Mouse (Mus musculus) left cerebral cortex, adult 9 months (tissue): Measurements from ENCODE around the gene Tmem81.
A peak's percentile ranks its signal among the peaks of the same experiment; 100 is the strongest.
"Not testable (repeated sequence)": the region's sequence is repeated elsewhere in the genome, so short reads cannot be mapped to it uniquely, and the experiment has no call there.

Experiments
- DNase-seq, 2 experiments: peaks; one replicate each; pipeline ENCODE4 v3.0.0; 2022; ENCODE audit warnings: low spot score in 2 of 2

Gene Tmem81

GRCm38 (mm10) chr1:132506058-132506457 lies at the start of gene Tmem81:
Gene Tmem81 (plus strand): TSS chr1:132506230.
- no peak for DNase-seq

DNA sequence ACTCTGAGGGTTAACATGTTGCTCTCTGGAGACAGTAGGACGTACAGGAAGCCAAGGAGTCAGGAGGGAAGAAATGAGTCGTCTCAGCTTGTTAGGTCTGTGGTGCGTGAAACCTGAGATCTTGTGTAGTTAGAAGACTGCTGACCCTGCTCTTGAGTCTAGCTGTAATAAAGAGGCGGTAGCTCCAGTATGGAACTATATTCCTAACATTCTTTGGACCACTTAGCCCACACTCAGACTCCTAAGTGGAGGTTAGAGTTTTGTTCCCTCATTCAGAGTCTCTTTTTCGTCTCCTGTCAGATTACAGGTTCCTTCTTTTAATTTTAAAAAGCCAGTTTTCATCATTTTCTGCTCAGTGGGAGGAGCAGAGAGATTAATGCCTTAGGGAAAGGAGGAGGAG lies 41.4 kb upstream of the Tmem81 start:
- DNase-seq, result no peak

DNA sequence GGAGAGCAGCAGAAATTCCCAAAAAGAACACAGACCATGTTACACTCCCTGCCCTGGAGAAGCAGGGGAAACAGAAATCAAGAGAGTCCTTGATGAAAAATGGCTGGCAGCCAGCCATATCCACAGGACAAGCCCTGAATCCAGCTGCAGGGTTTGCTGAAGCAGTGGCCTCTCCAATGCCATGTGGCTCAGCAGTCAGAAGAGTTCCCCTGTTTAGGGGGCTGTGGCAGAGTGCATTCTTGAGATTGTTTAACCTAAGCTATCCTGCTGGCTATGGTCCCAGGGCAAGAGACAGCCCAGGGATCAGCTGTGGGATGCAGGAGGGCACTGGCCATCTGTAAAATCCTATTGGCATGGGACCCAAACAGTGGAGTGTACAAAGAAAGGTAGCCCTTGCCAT lies 37.1 kb upstream of the Tmem81 start:
- DNase-seq, result no peak

DNA sequence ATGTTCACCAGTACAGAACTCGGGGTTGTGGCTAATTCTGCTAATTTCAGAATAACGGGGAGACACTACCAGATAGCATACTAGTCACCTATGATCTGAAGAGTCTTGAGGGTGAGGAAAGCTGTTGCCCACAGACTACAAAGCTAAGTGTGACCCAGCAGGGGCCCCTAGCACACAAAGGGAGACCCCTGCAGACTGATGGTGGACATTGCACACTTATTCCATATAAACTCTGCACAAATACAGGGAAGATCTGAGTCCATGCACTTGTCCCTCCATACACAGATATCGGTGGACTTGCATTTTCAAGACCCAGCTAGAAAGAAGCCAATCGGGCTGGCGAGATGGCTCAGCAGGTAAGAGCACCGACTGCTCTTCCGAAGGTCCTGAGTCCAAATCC lies 36.5 kb upstream of the Tmem81 start:
- DNase-seq, result no peak

GRCm38 (mm10) chr1:132470031-132470430 lies 36.0 kb upstream of the Tmem81 start:
- DNase-seq, result not testable (repeated sequence)

DNA sequence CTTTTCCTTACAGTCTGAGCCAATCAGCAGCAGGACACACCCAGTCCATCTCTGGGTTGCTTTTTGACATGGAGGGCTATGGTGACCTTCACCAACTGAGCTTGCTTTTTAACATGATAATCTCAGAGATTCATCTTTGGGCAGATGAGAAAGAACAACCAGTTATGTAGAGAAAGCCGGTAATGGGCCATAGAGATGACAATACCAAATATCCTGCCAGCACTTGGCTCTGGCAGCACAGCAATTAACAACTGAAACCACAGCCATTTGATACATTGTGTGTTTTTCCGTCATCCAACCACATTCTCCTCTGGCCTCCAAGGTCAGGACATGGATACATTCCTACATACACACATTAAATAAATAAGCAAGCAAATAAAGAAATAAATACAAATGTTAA lies 35.0 kb upstream of the Tmem81 start:
- no peak for DNase-seq

GRCm38 (mm10) chr1:132471499-132471898 lies 34.5 kb upstream of the Tmem81 start:
- no peak for DNase-seq

- DNase-seq, result no peak
These were observed 33.5 kb upstream of the Tmem81 start for GRCm38 (mm10) chr1:132472537-132472936.

GRCm38 (mm10) chr1:132474496-132474895 lies 31.5 kb upstream of the Tmem81 start:
- no peak for DNase-seq

GRCm38 (mm10) chr1:132476575-132476927 lies 29.5 kb upstream of the Tmem81 start:
- no peak for DNase-seq

DNA sequence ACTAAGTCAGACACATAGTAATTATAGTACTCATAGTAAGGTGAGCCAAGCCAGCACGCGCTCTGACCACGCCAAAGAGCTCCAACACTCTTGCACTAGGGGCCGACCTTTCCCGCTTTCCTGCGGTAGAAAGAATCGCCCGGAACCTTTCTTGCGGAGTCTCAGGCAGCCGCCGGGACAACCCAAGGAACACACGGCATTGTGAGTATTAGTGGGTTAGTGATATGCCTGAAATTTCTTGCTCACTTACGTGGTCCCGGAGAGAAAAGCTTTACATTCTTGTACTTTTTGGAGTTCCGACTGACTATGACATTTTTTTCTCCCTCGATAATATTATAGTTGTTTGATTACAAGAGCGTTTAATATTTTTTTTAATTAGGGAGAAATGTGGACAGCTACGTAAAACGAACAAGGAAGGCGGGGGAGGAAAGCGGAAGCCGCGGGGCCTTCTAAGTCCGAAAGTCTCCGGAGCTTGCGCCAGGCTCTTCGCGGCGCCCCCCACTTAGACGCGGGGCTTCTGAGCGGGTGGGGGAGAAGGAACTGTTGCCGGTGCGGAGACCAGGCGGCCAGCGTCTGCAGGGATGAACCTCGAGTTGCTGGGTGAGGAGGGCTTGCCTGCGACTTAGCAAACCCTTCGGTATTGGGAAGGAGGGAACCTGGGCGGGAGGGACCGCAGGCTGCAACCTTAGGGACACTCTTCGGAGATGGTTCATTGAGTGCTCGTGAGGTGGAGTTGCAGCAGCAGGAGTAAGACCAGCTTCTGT lies 28.9 kb upstream of the Tmem81 start, which contains the start of gene Rbbp5:
Rbbp5 (plus strand) TSS at position 438 of the 764 bp plus-strand sequence.
- peak; percentile 58 to 88 for DNase-seq

DNA sequence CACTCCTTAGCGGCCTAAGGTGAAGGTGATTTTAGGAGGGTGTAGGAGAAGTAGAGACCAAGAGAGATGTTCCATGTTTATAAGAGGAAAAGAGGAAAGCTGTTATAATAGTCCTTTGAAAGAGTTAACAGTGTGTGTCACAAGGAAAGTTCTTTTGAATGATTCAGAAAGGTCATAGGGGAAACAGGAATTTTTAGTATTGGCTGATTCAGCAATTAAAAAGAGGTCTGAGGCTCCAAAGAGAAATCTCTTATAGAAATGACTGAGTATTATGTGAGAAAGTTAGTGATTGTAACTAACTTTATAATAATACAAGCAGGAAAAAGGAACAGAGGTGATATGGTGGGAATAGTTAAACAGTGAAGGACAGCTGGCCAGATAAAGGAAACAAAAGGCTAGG lies 26.6 kb upstream of the Tmem81 start:
- no peak for DNase-seq

DNA sequence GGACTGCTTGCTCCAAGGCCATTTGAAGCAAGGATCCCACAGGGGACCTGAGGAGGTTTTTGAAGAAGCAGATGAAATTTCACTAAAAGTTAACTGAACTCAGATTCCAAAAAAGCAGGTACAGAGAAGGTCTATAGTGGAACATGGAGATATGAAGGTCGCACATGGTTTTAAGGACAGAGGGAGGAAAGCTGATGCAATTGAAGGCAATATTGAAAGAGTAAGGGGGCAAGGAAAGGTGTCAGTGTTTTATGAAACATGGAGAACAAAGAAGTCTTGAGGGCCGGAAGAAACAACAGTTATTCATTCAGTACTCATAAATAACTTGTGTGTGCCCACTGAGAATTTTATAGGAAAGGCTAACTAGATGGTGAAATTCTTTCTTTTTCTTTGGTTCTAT lies 24.4 kb upstream of the Tmem81 start:
- DNase-seq, result no peak

DNA sequence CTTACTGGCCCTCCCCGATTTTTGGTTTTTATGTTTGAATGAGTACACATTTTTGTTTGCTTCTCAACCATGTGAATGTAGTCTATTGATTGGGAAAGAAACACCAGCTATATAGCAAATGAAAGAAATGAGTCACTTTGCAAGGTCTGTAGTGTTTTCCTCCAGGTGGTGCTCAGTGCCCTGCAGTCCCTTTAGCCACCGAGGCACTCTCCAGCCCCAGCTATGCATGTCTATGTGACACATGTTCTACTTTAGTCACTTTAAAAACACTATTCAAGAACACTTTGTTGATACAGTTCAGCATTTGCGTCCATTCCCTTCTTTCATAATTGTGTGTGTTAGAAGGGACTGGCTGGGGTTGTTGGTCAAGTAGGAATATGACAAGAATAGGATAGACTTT lies 22.8 kb upstream of the Tmem81 start:
- DNase-seq, result no peak

GRCm38 (mm10) chr1:132483759-132484158 lies 22.3 kb upstream of the Tmem81 start:
- DNase-seq, result no peak

- no peak for DNase-seq
These were observed 5.5 kb upstream of the Tmem81 start for GRCm38 (mm10) chr1:132500535-132500934.

DNA sequence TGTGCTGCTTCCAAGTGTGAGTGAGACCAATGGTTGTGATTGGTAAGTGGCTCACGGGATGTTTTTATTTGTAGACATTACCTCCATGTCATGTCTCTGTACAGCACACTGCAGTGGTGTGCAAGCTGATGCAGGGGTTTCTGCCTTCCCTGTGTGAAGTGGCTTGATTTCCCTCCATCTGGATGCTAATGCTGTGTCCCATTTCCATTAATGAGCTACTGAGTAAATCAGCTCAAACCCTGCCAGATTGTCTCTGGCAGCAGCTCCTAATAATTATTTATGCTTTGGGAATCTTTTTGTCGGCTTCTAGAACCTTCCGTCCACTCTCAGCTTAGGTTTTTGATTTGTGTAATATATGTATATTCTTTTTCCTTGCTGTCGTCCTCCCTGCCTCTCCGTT lies 875 bp upstream of the Tmem81 start:
- no peak for DNase-seq

GRCm38 (mm10) chr1:132506656-132507055 lies 626 bp downstream of the Tmem81 start:
- no peak for DNase-seq

GRCm38 (mm10) chr1:132509771-132510170 lies 3.7 kb downstream of the Tmem81 start:
- no peak for DNase-seq

DNA sequence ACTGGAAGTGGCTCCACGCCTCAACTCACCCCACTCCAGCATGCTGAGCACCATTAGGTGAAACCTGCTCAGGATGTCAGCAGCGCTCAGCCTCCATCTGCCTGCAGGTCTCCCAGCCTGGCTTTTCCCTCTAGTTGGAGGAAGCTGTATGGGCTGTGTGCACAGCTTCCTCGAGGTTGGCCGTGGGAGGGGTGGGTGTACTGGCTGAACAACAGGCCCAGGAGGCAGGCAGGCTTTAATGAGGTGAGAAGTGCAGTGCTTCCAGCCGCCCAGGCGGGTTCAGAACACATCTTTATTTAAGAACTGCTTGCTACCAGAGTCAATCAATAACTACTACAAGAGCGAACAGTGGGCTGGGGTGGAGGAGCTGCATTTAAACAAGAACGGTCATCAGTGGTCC lies 5.5 kb downstream of the Tmem81 start:
- DNase-seq, result no peak

DNA sequence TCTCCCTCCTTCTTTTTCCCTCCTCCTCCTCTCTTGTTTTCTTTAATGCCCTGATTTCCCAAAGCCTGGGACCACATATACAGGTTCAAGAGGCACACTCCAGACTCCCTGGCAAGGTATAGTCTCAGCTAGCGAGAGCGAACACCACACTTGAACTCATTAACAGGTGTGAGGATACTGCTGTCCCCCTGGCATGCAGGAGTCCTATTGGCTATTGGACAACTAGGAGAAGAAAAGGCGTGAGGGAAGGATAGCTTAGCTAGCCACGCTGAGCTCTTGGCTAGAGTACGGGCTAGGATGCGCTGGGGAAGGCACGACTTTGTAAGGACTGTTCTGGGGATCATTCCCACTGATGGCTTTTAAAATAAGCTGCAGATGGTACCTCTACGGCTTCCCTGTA lies 6.1 kb downstream of the Tmem81 start:
- no peak for DNase-seq

GRCm38 (mm10) chr1:132515339-132515738 lies 9.3 kb downstream of the Tmem81 start:
- no peak for DNase-seq

GRCm38 (mm10) chr1:132516776-132517175 lies 10.7 kb downstream of the Tmem81 start:
- DNase-seq, result no peak

- DNase-seq, result no peak
These were observed 12.6 kb downstream of the Tmem81 start for GRCm38 (mm10) chr1:132518621-132519020.
